Mouse (Mus musculus) gastrocnemius, adult 8-10 months (tissue): ENCODE measurements around the gene AC124108.1. TPM values are rescaled to one million over a fixed set of nuclear protein-coding genes. Genes with fewer than 3 reads are reported as not detected.
"Not testable (repeated sequence)": the region's sequence is repeated elsewhere in the genome, so short reads cannot be mapped to it uniquely, and the experiment has no call there.

ENCODE experiments used
- DNase-seq, 2 experiments: peaks; one replicate each; pipeline ENCODE4 v3.0.0; 2022; ENCODE audit warnings: low spot score in 2 of 2
- total RNA-seq, 4 experiments: library from RNA; stranded (reverse); gene quantifications; 2 replicates each; pipeline ENCODE4 v1.2.4; 2022

Gene AC124108.1
- not detected for total RNA-seq

- DNase-seq = no peak
These were observed at the start of gene AC124108.1, which contains the start of gene Lemd1 for GRCm38 (mm10) chr1:132191093-132191785. AC124108.1 (plus strand) TSS chr1:132191457. Lemd1 (plus strand) TSS chr1:132191431.

GRCm38 (mm10) chr1:132141753-132142152 is 49.5 kb upstream of the AC124108.1 start:
- no peak for DNase-seq

- no peak for DNase-seq
These were observed 48.2 kb upstream of the AC124108.1 start for GRCm38 (mm10) chr1:132143079-132143478.

- no peak for DNase-seq
These were observed 47.5 kb upstream of the AC124108.1 start for GRCm38 (mm10) chr1:132143730-132144129.

GRCm38 (mm10) chr1:132144223-132144622 is 47.0 kb upstream of the AC124108.1 start:
- DNase-seq = no peak

GRCm38 (mm10) chr1:132144837-132145236 is 46.4 kb upstream of the AC124108.1 start:
- no peak for DNase-seq

- no peak for DNase-seq
These were observed 45.1 kb upstream of the AC124108.1 start for GRCm38 (mm10) chr1:132145973-132146685.

GRCm38 (mm10) chr1:132149410-132149809 is 41.8 kb upstream of the AC124108.1 start:
- no peak for DNase-seq

- no peak for DNase-seq
These were observed 41.1 kb upstream of the AC124108.1 start for GRCm38 (mm10) chr1:132150171-132150570.

GRCm38 (mm10) chr1:132150817-132151601 is 40.2 kb upstream of the AC124108.1 start:
- DNase-seq = no peak

GRCm38 (mm10) chr1:132151908-132152307 is 39.3 kb upstream of the AC124108.1 start:
- no peak for DNase-seq

GRCm38 (mm10) chr1:132153086-132153690 is 38.1 kb upstream of the AC124108.1 start:
- DNase-seq = no peak

GRCm38 (mm10) chr1:132153691-132154090 is 37.6 kb upstream of the AC124108.1 start:
- DNase-seq = no peak

GRCm38 (mm10) chr1:132155737-132156136 is 35.5 kb upstream of the AC124108.1 start:
- peak; percentile 45 to 69 for DNase-seq

GRCm38 (mm10) chr1:132157016-132157781 is 34.1 kb upstream of the AC124108.1 start:
- peak; percentile 40 to 71 for DNase-seq

GRCm38 (mm10) chr1:132157808-132158207 is 33.4 kb upstream of the AC124108.1 start:
- no peak for DNase-seq

GRCm38 (mm10) chr1:132158741-132159140 is 32.5 kb upstream of the AC124108.1 start:
- peak in 1 of 2 experiments; percentile 50 for DNase-seq

- no peak for DNase-seq
These were observed 31.6 kb upstream of the AC124108.1 start for GRCm38 (mm10) chr1:132159681-132160080.

- no peak for DNase-seq
These were observed 29.9 kb upstream of the AC124108.1 start for GRCm38 (mm10) chr1:132161211-132161880.

- not testable (repeated sequence) for DNase-seq
These were observed 28.6 kb upstream of the AC124108.1 start for GRCm38 (mm10) chr1:132162618-132163017.
